Mouse (Mus musculus): ENCODE measurements around the gene Rhcg.

DNA sequence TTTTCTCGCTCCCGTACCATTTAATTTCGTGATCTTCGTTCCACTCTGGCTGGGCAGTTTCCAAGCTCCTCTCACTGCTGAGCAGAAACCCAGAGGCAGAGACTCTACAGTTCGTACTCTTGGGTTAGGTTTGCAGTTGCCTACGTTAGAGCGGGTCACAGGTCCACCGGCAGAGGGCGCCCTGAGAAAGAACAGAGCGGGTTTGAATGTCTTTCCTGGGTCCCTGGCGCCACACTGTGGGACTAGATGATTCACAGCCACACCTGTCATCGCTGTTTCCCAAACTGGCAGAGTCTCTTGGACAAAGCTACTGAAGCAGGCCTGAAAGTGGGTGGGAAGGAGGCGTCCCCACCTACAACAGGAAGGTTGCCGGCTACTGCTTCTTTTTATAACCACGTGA lies 70.4 kb downstream of the Rhcg start:
- TF ChIP-seq CTCF (IDR thresholded peaks at IDR 0.05; ENCODE audit: control insufficient read depth, insufficient read depth, insufficient read length) (peak; percentile 79), MYOG (IDR thresholded peaks at IDR 0.05; ENCODE audit: control insufficient read depth, extremely low read depth, insufficient read length) (no peak), USF1 (IDR thresholded peaks at IDR 0.05; ENCODE audit: low read depth) (no peak), MAX (IDR thresholded peaks at IDR 0.05) (no peak), FOSL1 (IDR thresholded peaks at IDR 0.05; ENCODE audit: insufficient read depth, low read length, poor library complexity, severe bottlenecking) (no peak)

Data from C2C12 (cell line).